Mouse (Mus musculus) MEL (cell line): ENCODE measurements at regions not wholly inside any gene's neighbourhood (a gene's known extent, or its start where the extent isn't known, plus 50 kb on each side); places are given as distances from the start of the nearest gene placed in this dataset.

Experiments used
- DNase-seq: peaks from one replicate; pipeline ENCODE4 v3.0.0; 2011; ENCODE audit warnings: low read depth, low spot score
- H3K27ac ChIP-seq: 2 replicates; pipeline ENCODE4 v1.5.1; 2012; ENCODE audit warnings: low read depth, mild to moderate bottlenecking, control low read depth, low read length, moderate library complexity; ENCODE audit not compliant: control insufficient read depth
- H3K27me3 ChIP-seq, 2 experiments: fragments of 150-350 bp in 1 of 2; sonication (generic) in 1 of 2; 2 replicates each; pipeline ENCODE4 v1.6.1; 2012; ENCODE audit warnings: low read length in 2 of 2, mild to moderate bottlenecking in 2 of 2, improper control_type of control experiment in 1 of 2, moderate library complexity in 1 of 2; ENCODE audit not compliant: insufficient read depth in 2 of 2, control insufficient read depth in 1 of 2
- H3K36me3 ChIP-seq, 2 experiments: 2 replicates each; pipeline ENCODE4 v1.6.1; 2012 to 2014; ENCODE audit warnings: low read length in 2 of 2, improper control_type of control experiment in 1 of 2, inconsistent platforms in 1 of 2, mild to moderate bottlenecking in 1 of 2; ENCODE audit not compliant: insufficient read depth in 2 of 2, control insufficient read depth in 1 of 2
- H3K4me1 ChIP-seq, 2 experiments: fragments of 150-350 bp in 1 of 2; sonication (generic) in 1 of 2; 2 replicates each; pipeline ENCODE4 v1.6.1; 2012; ENCODE audit warnings: low read length in 2 of 2, improper control_type of control experiment in 1 of 2, mild to moderate bottlenecking in 1 of 2; ENCODE audit not compliant: insufficient read depth in 2 of 2, control insufficient read depth in 1 of 2
- H3K4me3 ChIP-seq, 2 experiments: fragments of 150-350 bp in 1 of 2; sonication (generic) in 1 of 2; 2 replicates each; pipeline ENCODE4 v1.5.1; 2012; ENCODE audit warnings: low read depth in 2 of 2, low read length in 2 of 2, mild to moderate bottlenecking in 2 of 2, moderate library complexity in 2 of 2, control low read depth in 1 of 2, improper control_type of control experiment in 1 of 2; ENCODE audit not compliant: control insufficient read depth in 1 of 2, insufficient read depth in 1 of 2
- H3K79me2 ChIP-seq: 2 replicates; pipeline ENCODE4 v1.6.1; 2012; ENCODE audit warnings: mild to moderate bottlenecking, low read length, moderate library complexity; ENCODE audit not compliant: control insufficient read depth, poor library complexity, insufficient read depth
- H3K9ac ChIP-seq: 2 replicates; pipeline ENCODE4 v1.6.1; 2012; ENCODE audit warnings: low read depth, mild to moderate bottlenecking, control low read depth, low read length, moderate library complexity; ENCODE audit not compliant: control insufficient read depth, poor library complexity, severe bottlenecking
- H3K9me3 ChIP-seq: fragments of 150-350 bp; sonication (generic); replicated peaks from 2 replicates; pipeline ENCODE4 v1.6.1; 2012; ENCODE audit warnings: mild to moderate bottlenecking, low read length, improper control_type of control experiment, moderate library complexity; ENCODE audit not compliant: insufficient read depth
- BHLHE40 ChIP-seq: IDR thresholded peaks from 2 replicates; pipeline ENCODE4 v1.6.1; 2012; ENCODE audit warnings: low read depth, mild to moderate bottlenecking, inconsistent platforms, low read length, improper control_type of control experiment, borderline replicate concordance
- CHD1 ChIP-seq: IDR thresholded peaks from 2 replicates; pipeline ENCODE4 v1.6.1; 2012; ENCODE audit warnings: low read depth, mild to moderate bottlenecking, inconsistent platforms, low read length, improper control_type of control experiment
- CHD2 ChIP-seq: IDR thresholded peaks from 2 replicates; pipeline ENCODE4 v1.6.1; 2011; ENCODE audit warnings: low read length, improper control_type of control experiment
- CTCF ChIP-seq, 3 experiments: IDR thresholded peaks in 2 of 3; conservative IDR thresholded peaks in 1 of 3; 2 replicates each; pipeline ENCODE4 v1.5.1; 2011 to 2012; ENCODE audit warnings: low read length in 3 of 3, low read depth in 2 of 3, mild to moderate bottlenecking in 2 of 3, improper control_type of control experiment in 1 of 3, inconsistent platforms in 1 of 3, mixed read lengths in 1 of 3, moderate library complexity in 1 of 3; ENCODE audit not compliant: control insufficient read depth in 1 of 3, insufficient read depth in 1 of 3, poor library complexity in 1 of 3, severe bottlenecking in 1 of 3
- ETS1 ChIP-seq: IDR thresholded peaks from 2 replicates; pipeline ENCODE4 v1.6.1; 2012; ENCODE audit warnings: low read depth, mild to moderate bottlenecking, inconsistent platforms, low read length, improper control_type of control experiment, moderate library complexity
- GATA1 ChIP-seq: IDR thresholded peaks from 2 replicates; pipeline ENCODE4 v1.6.1; 2011; ENCODE audit warnings: low read depth, low read length, improper control_type of control experiment
- HCFC1 ChIP-seq: IDR thresholded peaks from 2 replicates; pipeline ENCODE4 v1.6.1; 2012; ENCODE audit warnings: low read depth, mild to moderate bottlenecking, inconsistent platforms, low read length, improper control_type of control experiment, moderate library complexity
- JUND ChIP-seq: IDR thresholded peaks from 2 replicates; pipeline ENCODE4 v1.6.1; 2011; ENCODE audit warnings: low read depth, mild to moderate bottlenecking, improper control_type of control experiment, low read length
- MAFK ChIP-seq: IDR thresholded peaks from 2 replicates; pipeline ENCODE4 v1.6.1; 2011; ENCODE audit warnings: low read depth, mild to moderate bottlenecking, low read length, improper control_type of control experiment, borderline replicate concordance
- MAX ChIP-seq: IDR thresholded peaks from 2 replicates; pipeline ENCODE4 v1.6.1; 2011; ENCODE audit warnings: low read length, improper control_type of control experiment
- MEF2A ChIP-seq: IDR thresholded peaks from 2 replicates; pipeline ENCODE4 v1.6.1; 2014; ENCODE audit warnings: low read depth, mild to moderate bottlenecking, inconsistent platforms, low read length, improper control_type of control experiment; ENCODE audit not compliant: poor library complexity, insufficient replicate concordance, severe bottlenecking; ENCODE audit errors: extremely low read depth
- MYC ChIP-seq: IDR thresholded peaks from 2 replicates; pipeline ENCODE4 v1.6.1; 2011; ENCODE audit warnings: low read depth, mild to moderate bottlenecking, low read length, improper control_type of control experiment, moderate library complexity
- NELFE ChIP-seq: IDR thresholded peaks from 2 replicates; pipeline ENCODE4 v1.6.1; 2011; ENCODE audit warnings: low read depth, low read length, improper control_type of control experiment
- NRF1 ChIP-seq: IDR thresholded peaks from 2 replicates; pipeline ENCODE4 v1.6.1; 2014; ENCODE audit warnings: low read depth, mild to moderate bottlenecking, inconsistent platforms, low read length, improper control_type of control experiment, moderate library complexity; ENCODE audit not compliant: poor library complexity, insufficient read depth, severe bottlenecking
- POLR2A ChIP-seq, 2 experiments: IDR thresholded peaks; 2 replicates each; pipeline ENCODE4 v1.6.1; 2011 to 2012; ENCODE audit warnings: low read length in 2 of 2, mild to moderate bottlenecking in 2 of 2, control low read depth in 1 of 2, improper control_type of control experiment in 1 of 2, low read depth in 1 of 2, moderate library complexity in 1 of 2; ENCODE audit not compliant: control insufficient read depth in 1 of 2, insufficient read depth in 1 of 2, poor library complexity in 1 of 2
- POLR2AphosphoS2 ChIP-seq: IDR thresholded peaks from 2 replicates; pipeline ENCODE4 v1.6.1; 2011; ENCODE audit warnings: low read length, improper control_type of control experiment
- POLR2AphosphoS5 ChIP-seq: IDR thresholded peaks from 2 replicates; pipeline ENCODE4 v1.6.1; 2012; ENCODE audit warnings: low read depth, borderline replicate concordance, mild to moderate bottlenecking, inconsistent platforms, low read length, moderate library complexity, mixed read lengths
- RAD21 ChIP-seq: IDR thresholded peaks from 2 replicates; pipeline ENCODE4 v1.6.1; 2011; ENCODE audit warnings: mild to moderate bottlenecking, low read depth, low read length, improper control_type of control experiment
- SIN3A ChIP-seq: IDR thresholded peaks from 2 replicates; pipeline ENCODE4 v1.6.1; 2012; ENCODE audit warnings: low read length, improper control_type of control experiment, inconsistent platforms
- SMC3 ChIP-seq: IDR thresholded peaks from 2 replicates; pipeline ENCODE4 v1.6.1; 2011; ENCODE audit warnings: low read depth, low read length, improper control_type of control experiment
- TAL1 ChIP-seq: IDR thresholded peaks from 2 replicates; pipeline ENCODE4 v1.6.1; 2012; ENCODE audit warnings: mild to moderate bottlenecking, inconsistent platforms, low read length, moderate library complexity, mixed read lengths
- TBP ChIP-seq: IDR thresholded peaks from 2 replicates; pipeline ENCODE4 v1.8.0; 2011; ENCODE audit warnings: low read depth, low read length, improper control_type of control experiment
- UBTF ChIP-seq: IDR thresholded peaks from 2 replicates; pipeline ENCODE4 v1.6.1; 2012; ENCODE audit warnings: low read depth, mild to moderate bottlenecking, inconsistent platforms, low read length, improper control_type of control experiment, moderate library complexity, borderline replicate concordance; ENCODE audit not compliant: insufficient read depth
- USF2 ChIP-seq, 2 experiments: IDR thresholded peaks; 2 replicates each; pipeline ENCODE4 v1.6.1; 2011 to 2012; ENCODE audit warnings: improper control_type of control experiment in 2 of 2, low read length in 2 of 2, borderline replicate concordance in 1 of 2, inconsistent platforms in 1 of 2, low read depth in 1 of 2, mild to moderate bottlenecking in 1 of 2; ENCODE audit not compliant: insufficient read depth in 1 of 2
- ZKSCAN1 ChIP-seq: IDR thresholded peaks from 2 replicates; pipeline ENCODE4 v1.6.1; 2012; ENCODE audit warnings: low read depth, mild to moderate bottlenecking, inconsistent platforms, low read length, improper control_type of control experiment, moderate library complexity
- ZMIZ1 ChIP-seq: IDR thresholded peaks from 2 replicates; pipeline ENCODE4 v1.6.1; 2012; ENCODE audit warnings: low read depth, mild to moderate bottlenecking, inconsistent platforms, low read length, improper control_type of control experiment, moderate library complexity

DNA sequence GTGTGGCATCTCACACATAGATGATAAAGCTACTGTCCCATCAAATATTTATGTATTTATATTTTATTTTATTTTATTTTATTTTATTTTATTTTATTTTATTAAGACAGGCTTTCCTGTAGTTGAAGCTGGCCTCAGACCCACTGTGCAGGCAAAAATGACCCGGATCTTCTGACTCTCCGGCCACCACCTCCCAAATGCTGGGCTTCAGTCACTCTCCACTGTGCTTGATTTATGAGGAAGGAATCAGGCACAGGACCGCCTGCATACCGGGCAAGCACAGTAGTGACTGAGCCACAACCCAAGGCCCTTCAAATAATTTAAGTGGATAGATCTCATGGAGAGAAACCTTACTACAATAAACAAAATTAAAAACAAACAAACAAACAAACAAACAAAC is 309.6 kb upstream of the Adgrl2 start:
- Histone ChIP-seq H3K36me3 (no peaks in the 10 kb centered on the region), H3K9ac (no peak overlapping the region), H3K79me2 (no peaks in the 10 kb centered on the region), H3K4me1 (no peaks in the 10 kb centered on the region), H3K27ac (no peak overlapping the region), H3K9me3 (no peaks in the 10 kb centered on the region), H3K4me3 (no peak overlapping the region), H3K27me3 (no peaks in the 10 kb centered on the region)
- DNase-seq = no peak
- TF ChIP-seq TBP (no peak), UBTF (no peak), MAFK (no peak), POLR2AphosphoS2 (no peak)

DNA sequence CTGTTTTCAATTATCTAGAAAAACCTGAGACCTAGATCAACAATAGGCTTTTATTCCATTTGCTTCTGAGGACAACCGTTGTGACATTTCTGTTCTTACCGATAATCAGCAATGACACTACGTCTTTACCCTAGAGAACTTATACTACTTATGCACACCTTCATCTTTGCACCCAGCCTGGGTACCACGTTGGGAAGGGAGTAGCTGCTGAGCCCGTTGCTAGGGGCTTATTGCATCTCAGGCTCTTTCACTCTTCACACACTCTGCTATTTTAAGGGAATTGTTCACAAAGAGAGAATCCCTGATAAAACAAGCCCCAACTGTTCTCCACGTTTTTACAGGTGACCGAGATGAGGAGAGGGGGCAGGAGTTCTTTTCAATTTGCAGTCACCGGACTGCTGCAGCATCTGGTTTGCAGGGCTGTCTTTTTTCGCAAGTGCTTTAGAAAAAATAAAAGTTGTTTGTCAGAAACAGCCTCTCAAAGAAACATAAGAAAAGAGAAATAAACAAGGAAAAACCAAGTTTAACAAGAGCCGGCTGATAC is 306.1 kb upstream of the Adgrl2 start:
- Histone ChIP-seq H3K79me2 (no peaks in the 10 kb centered on the region), H3K4me3 (no peak overlapping the region), H3K9me3 (no peaks in the 10 kb centered on the region), H3K4me1 (no peaks in the 10 kb centered on the region), H3K9ac (no peak overlapping the region), H3K27me3 (no peaks in the 10 kb centered on the region), H3K27ac (no peak overlapping the region), H3K36me3 (no peaks in the 10 kb centered on the region)
- DNase-seq = no peak
- no peak for TF ChIP-seq ETS1
- no peak for TF ChIP-seq MAFK
- TF ChIP-seq SMC3 = no peak
- no peak for TF ChIP-seq MAX
- TF ChIP-seq JUND = no peak
- TF ChIP-seq HCFC1 = no peak
- no peak for TF ChIP-seq POLR2A (IDR thresholded peaks at IDR 0.05; ENCODE audit: control insufficient read depth in 1 of 2, insufficient read depth in 1 of 2, low read depth in 1 of 2, low read length in 2 of 2, poor library complexity in 1 of 2)
- no peak for TF ChIP-seq NELFE
- TF ChIP-seq MEF2A = no peak
- no peak for TF ChIP-seq MYC
- no peak for TF ChIP-seq NRF1

DNA sequence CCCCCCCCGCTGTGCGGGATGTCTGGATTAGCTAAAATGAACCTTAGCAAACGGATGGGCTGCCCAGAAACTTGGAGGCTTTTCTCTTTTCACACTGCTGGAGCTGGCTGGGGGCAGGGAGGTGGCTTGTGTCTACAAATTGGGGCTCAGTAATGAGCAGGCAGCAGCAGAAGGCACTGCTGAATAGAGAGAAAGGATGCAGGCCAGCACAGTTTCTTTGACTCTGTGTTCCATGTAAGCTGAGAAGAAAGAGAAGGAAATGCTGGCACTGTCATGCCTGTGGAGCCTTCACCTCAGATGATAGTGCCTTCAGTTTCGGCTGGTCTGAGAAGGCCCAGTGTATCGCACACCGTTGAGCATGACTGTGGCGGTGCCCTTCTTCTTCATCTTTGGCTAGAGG is 305.6 kb upstream of the Adgrl2 start:
- TF ChIP-seq ZMIZ1 (no peak), SIN3A (no peak), POLR2A (IDR thresholded peaks at IDR 0.05; ENCODE audit: control insufficient read depth in 1 of 2, insufficient read depth in 1 of 2, low read depth in 1 of 2, low read length in 2 of 2, poor library complexity in 1 of 2) (no peak), UBTF (no peak), POLR2AphosphoS2 (no peak), POLR2AphosphoS5 (no peak), RAD21 (no peak), GATA1 (no peak), CTCF (IDR thresholded peaks at IDR 0.05 in 2 of 3, conservative IDR thresholded peaks at IDR 0.05 in 1 of 3; ENCODE audit: control insufficient read depth in 1 of 3, insufficient read depth in 1 of 3, low read depth in 2 of 3, low read length in 3 of 3, poor library complexity in 1 of 3, severe bottlenecking in 1 of 3) (no peak), USF2 (IDR thresholded peaks at IDR 0.05; ENCODE audit: borderline replicate concordance in 1 of 2, insufficient read depth in 1 of 2, low read depth in 1 of 2, low read length in 2 of 2) (no peak), CHD1 (no peak), MYC (no peak), CHD2 (no peak), TAL1 (no peak), JUND (no peak), ZKSCAN1 (no peak), BHLHE40 (no peak)
- Histone ChIP-seq H3K9me3 (no peaks in the 10 kb centered on the region), H3K27me3 (no peaks in the 10 kb centered on the region)

More for the DNA sequence above, 305.6 kb upstream of the Adgrl2 start:
- no peaks in the 10 kb centered on the region for H3K36me3 ChIP-seq
- H3K79me2 ChIP-seq = no peaks in the 10 kb centered on the region
- no peak overlapping the region for H3K4me3 ChIP-seq
- DNase-seq = no peak
- no peak overlapping the region for H3K27ac ChIP-seq
- no peak overlapping the region for H3K9ac ChIP-seq
- no peaks in the 10 kb centered on the region for H3K4me1 ChIP-seq
